Mouse (Mus musculus): Measurements from ENCODE around the gene Gm28372.

Gene Gm28372

DNA sequence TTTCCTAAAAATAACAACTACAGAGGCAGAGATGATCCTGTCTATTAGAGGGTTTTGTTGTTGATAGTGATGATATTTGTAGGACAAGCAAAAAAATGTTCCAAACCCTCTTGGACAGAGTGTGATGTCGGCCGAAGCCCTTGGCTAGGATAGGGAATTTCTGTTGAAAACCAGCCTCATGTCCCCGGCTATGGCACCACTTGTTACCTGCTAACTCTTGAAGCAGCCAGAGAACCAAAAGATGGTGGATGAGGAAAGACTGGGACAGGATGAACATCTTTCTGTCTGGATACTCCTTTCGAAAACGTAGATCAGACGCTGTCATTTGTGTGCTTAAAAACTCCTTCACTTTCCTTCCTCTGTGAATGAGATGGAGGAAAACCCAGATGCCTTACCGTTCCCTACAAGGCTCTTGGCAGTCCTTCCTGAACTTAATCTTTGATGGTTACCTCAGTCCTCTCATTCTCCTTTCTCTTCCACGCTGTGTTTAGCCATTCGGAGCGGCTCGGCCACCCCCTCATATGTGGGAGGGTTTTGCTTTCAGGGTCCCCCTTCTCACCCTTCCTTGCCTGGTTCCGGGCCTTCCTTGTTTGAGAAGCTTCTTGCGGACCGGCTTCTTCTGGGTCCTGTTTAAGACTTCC lies 46.2 kb downstream of the Gm28372 start:
- no peak for DNase-seq (ENCODE audit: low spot score in 2 of 2)

DNA sequence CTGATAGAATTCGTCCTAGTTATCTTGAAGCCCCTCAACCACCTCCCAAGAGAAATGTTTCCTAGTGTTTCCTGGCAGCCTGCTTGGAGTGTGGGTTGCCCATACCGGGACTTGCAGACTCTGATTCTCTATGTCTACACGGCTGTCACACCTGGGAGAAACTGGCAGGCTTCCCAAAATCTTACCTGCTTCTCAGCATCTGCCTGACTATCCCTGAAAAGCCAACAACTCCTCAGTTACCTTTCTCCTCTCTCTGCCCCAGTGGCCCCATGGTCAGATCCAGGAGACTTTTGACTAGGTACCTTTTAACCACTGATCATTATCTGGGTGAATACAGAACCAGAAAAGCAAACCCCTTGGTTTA lies 46.7 kb downstream of the Gm28372 start:
- no peak for DNase-seq (ENCODE audit: low spot score in 2 of 2)

DNA sequence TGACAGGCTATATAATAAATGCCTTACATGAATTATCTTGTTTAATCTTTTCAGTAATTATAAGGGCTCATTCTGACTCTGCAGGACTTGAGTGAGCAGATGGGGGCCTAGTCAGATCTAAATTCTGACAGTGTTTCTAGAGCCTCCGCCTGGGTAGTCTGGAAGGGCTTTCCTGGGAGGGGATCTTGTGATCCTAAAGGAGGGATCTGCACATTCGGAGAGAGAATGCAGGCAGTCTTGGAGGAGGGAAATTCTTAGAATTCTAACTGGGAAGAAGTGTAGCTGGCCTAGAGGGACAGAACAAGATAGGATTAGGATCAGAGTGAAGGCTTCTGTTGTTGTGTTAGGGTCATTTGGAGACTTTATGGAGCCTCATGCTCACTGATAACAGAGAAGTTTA lies 47.2 kb downstream of the Gm28372 start:
- no peak for DNase-seq (ENCODE audit: low spot score in 2 of 2)

- no peak for DNase-seq (ENCODE audit: low spot score in 2 of 2)
Observed at GRCm38 (mm10) chr2:130453421-130453820, 48.4 kb downstream of the Gm28372 start.

DNA sequence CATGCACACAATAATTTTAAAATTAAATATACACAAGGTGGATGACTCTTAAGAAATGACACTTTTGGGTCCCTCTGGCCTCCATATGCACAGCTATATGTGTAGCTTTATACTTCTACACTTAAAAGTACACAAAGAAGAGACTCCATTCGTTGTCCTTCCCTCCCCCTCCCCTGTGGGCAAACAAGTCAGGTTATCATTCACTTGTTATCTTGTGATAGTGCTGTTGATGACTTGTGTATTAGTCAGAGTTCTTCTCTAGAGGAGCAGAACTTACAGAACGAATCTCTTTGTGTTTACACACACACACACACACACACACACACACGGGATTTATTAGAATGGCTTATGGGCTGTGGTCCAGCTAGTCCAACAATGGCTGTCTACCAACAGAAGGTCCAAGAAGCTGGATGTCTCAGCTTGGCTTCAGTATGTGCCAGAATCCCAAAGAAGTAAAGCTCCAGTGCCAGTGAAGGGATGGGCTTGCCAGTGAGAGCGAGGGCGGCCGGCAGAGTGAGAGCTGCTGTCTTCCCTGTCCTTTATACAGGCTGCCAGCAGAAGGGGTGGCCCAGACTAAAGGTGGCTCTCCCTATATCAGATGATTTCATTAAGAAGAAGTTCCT lies 49.8 kb downstream of the Gm28372 start:
- no peak for DNase-seq (ENCODE audit: low spot score in 2 of 2)
